Mouse (Mus musculus): Measurements from ENCODE around the gene Dnaic2. TPM values are rescaled to one million over a fixed set of nuclear protein-coding genes. Genes with fewer than 3 reads are reported as not detected.

Gene Dnaic2
- 2.5 and 3.1 TPM in 2 replicates for polyA plus RNA-seq (2015; fragmentation: Nextera tagmentation; extraction: Ambion mirVana)

GRCm38 (mm10) chr11:114726965-114727825 lies at the start of gene Dnaic2:
Gene Dnaic2, plus strand, starts transcription at chr11:114727408.
- H3K9ac ChIP-seq = peak within 1 kb of the TSS; percentile 28
- 0 out of 2 replicates have a peak within 1 kb of the TSS, but pooled peaks have one; percentile 30 for H3K27ac ChIP-seq (replicated peaks)
- WGBS = 7% methylated on average over 34 of the region's 34 CpGs
- no peaks in the 10 kb centered on the region for H3K27me3 ChIP-seq
- no peaks in the 10 kb centered on the region for H3K9me3 ChIP-seq
- ATAC-seq (ENCODE audit: low FRiP score, low read depth) = peak; percentile 88
- H3K36me3 ChIP-seq = no peaks in the 10 kb centered on the region
- peak within 1 kb of the TSS; percentile 82 for H3K4me2 ChIP-seq
- H3K4me3 ChIP-seq = peak within 1 kb of the TSS; percentile 39
- peaks cover 29% of the 10 kb centered on the region for H3K4me1 ChIP-seq (replicated peaks)

GRCm38 (mm10) chr11:114679582-114679981 lies 47.6 kb upstream of the Dnaic2 start:
- Histone ChIP-seq H3K9ac (no peak overlapping the region), H3K36me3 (no peaks in the 10 kb centered on the region), H3K27me3 (peaks cover 8% of the 10 kb centered on the region), H3K4me3 (no peak overlapping the region), H3K4me2 (peak overlapping the region; percentile 4; the same call in 1 of the 2 replicates), H3K9me3 (no peaks in the 10 kb centered on the region), H3K4me1 (replicated peaks) (peaks cover 29% of the 10 kb centered on the region), H3K27ac (replicated peaks) (0 out of 2 replicates have a peak overlapping the region, but pooled peaks have one; percentile 12)
- 69% methylated on average over 8 of the region's 8 CpGs for WGBS
- no peak for ATAC-seq (ENCODE audit: low FRiP score, low read depth)

- Histone ChIP-seq H3K36me3 (no peaks in the 10 kb centered on the region), H3K4me3 (no peak overlapping the region), H3K27ac (replicated peaks) (no peak overlapping the region), H3K9ac (no peak overlapping the region), H3K9me3 (no peaks in the 10 kb centered on the region), H3K4me2 (no peak overlapping the region), H3K4me1 (replicated peaks) (peaks cover 30% of the 10 kb centered on the region), H3K27me3 (peaks cover 8% of the 10 kb centered on the region)
- no peak for ATAC-seq (ENCODE audit: low FRiP score, low read depth)
- 47% methylated on average over 10 of the region's 10 CpGs for WGBS
Observed at GRCm38 (mm10) chr11:114680291-114680690, 46.9 kb upstream of the Dnaic2 start.

GRCm38 (mm10) chr11:114681054-114681453 lies 46.2 kb upstream of the Dnaic2 start:
- Histone ChIP-seq H3K36me3 (no peaks in the 10 kb centered on the region), H3K4me2 (no peak overlapping the region), H3K9me3 (no peaks in the 10 kb centered on the region), H3K4me3 (no peak overlapping the region), H3K9ac (no peak overlapping the region), H3K27me3 (peaks cover 5% of the 10 kb centered on the region), H3K27ac (replicated peaks) (no peak overlapping the region), H3K4me1 (replicated peaks) (peaks cover 23% of the 10 kb centered on the region)
- WGBS = 50% methylated on average over 5 of the region's 5 CpGs
- no peak for ATAC-seq (ENCODE audit: low FRiP score, low read depth)

GRCm38 (mm10) chr11:114682321-114682900 lies 44.8 kb upstream of the Dnaic2 start:
- 89% methylated on average over 13 of the region's 13 CpGs for WGBS

GRCm38 (mm10) chr11:114683029-114683721 lies 44.0 kb upstream of the Dnaic2 start:
- WGBS = 81% methylated on average over 10 of the region's 10 CpGs
- ATAC-seq (ENCODE audit: low FRiP score, low read depth) = no peak

More at GRCm38 (mm10) chr11:114682321-114682900, 44.8 kb upstream of the Dnaic2 start:
- Histone ChIP-seq H3K4me2 (no peak overlapping the region), H3K4me3 (no peak overlapping the region), H3K27ac (replicated peaks) (no peak overlapping the region), H3K36me3 (no peaks in the 10 kb centered on the region), H3K9ac (no peak overlapping the region), H3K27me3 (no peaks in the 10 kb centered on the region), H3K4me1 (replicated peaks) (peaks cover 16% of the 10 kb centered on the region), H3K9me3 (no peaks in the 10 kb centered on the region)
- ATAC-seq (ENCODE audit: low FRiP score, low read depth) = no peak

GRCm38 (mm10) chr11:114683722-114684621 lies 43.2 kb upstream of the Dnaic2 start:
- peaks cover 20% of the 10 kb centered on the region for H3K4me1 ChIP-seq (replicated peaks)
- H3K4me3 ChIP-seq = no peak overlapping the region
- no peaks in the 10 kb centered on the region for H3K36me3 ChIP-seq
- H3K4me2 ChIP-seq = no peak overlapping the region
- no peak for ATAC-seq (ENCODE audit: low FRiP score, low read depth)
- WGBS = 72% methylated on average over 20 of the region's 20 CpGs
- H3K27me3 ChIP-seq = no peaks in the 10 kb centered on the region
- no peak overlapping the region for H3K9ac ChIP-seq
- no peaks in the 10 kb centered on the region for H3K9me3 ChIP-seq
- no peak overlapping the region for H3K27ac ChIP-seq (replicated peaks)

More at GRCm38 (mm10) chr11:114683029-114683721, 44.0 kb upstream of the Dnaic2 start:
- Histone ChIP-seq H3K4me1 (replicated peaks) (peaks cover 20% of the 10 kb centered on the region), H3K27ac (replicated peaks) (no peak overlapping the region), H3K4me3 (no peak overlapping the region), H3K36me3 (no peaks in the 10 kb centered on the region), H3K4me2 (no peak overlapping the region), H3K9ac (no peak overlapping the region), H3K9me3 (no peaks in the 10 kb centered on the region), H3K27me3 (no peaks in the 10 kb centered on the region)

GRCm38 (mm10) chr11:114684627-114685373 lies 42.4 kb upstream of the Dnaic2 start:
- ATAC-seq (ENCODE audit: low FRiP score, low read depth) = no peak
- 60% methylated on average over 14 of the region's 14 CpGs for WGBS
- Histone ChIP-seq H3K9me3 (no peaks in the 10 kb centered on the region), H3K27ac (replicated peaks) (no peak overlapping the region), H3K4me2 (no peak overlapping the region), H3K4me3 (no peak overlapping the region), H3K27me3 (no peaks in the 10 kb centered on the region), H3K4me1 (replicated peaks) (peaks cover 14% of the 10 kb centered on the region; the same call in 1 of the 2 replicates), H3K36me3 (no peaks in the 10 kb centered on the region), H3K9ac (no peak overlapping the region)

- no peaks in the 10 kb centered on the region for H3K27me3 ChIP-seq
- H3K4me1 ChIP-seq (replicated peaks) = peaks cover 9% of the 10 kb centered on the region; the same call in 1 of the 2 replicates
- no peaks in the 10 kb centered on the region for H3K36me3 ChIP-seq
- 71% methylated on average over 9 of the region's 9 CpGs for WGBS
- H3K4me2 ChIP-seq = no peak overlapping the region
- no peaks in the 10 kb centered on the region for H3K9me3 ChIP-seq
- H3K27ac ChIP-seq (replicated peaks) = no peak overlapping the region
- no peak overlapping the region for H3K9ac ChIP-seq
- no peak overlapping the region for H3K4me3 ChIP-seq
- ATAC-seq (ENCODE audit: low FRiP score, low read depth) = no peak
Observed at GRCm38 (mm10) chr11:114685526-114686040, 41.6 kb upstream of the Dnaic2 start.

GRCm38 (mm10) chr11:114686221-114686959 lies 40.8 kb upstream of the Dnaic2 start:
- peaks cover 8% of the 10 kb centered on the region; the same call in 1 of the 2 replicates for H3K4me1 ChIP-seq (replicated peaks)
- H3K4me2 ChIP-seq = no peak overlapping the region
- H3K9me3 ChIP-seq = no peaks in the 10 kb centered on the region
- H3K36me3 ChIP-seq = no peaks in the 10 kb centered on the region
- no peak overlapping the region for H3K27ac ChIP-seq (replicated peaks)
- no peak overlapping the region for H3K4me3 ChIP-seq
- H3K9ac ChIP-seq = no peak overlapping the region
- 0 out of 2 replicates have a peak, but pooled peaks have one; percentile 24 for ATAC-seq (ENCODE audit: low FRiP score, low read depth)
- WGBS = 87% methylated on average over 16 of the region's 16 CpGs
- H3K27me3 ChIP-seq = no peaks in the 10 kb centered on the region
